18 mouse cellular contexts compared by ENCODE assay signal in genomic region chr1:178575706-178576105, GRCm38 (mm10). TPM values are rescaled to one million over a fixed set of nuclear protein-coding genes. Genes with fewer than 3 reads are reported as not detected.
DNase-seq lines count a peak whose midpoint lies in the region.
"Had no signal": no experiment of that assay in that cellular context is flagged by ENCODE, and none has a peak within 500 bp of the region (broad histone marks: within the 10 kb centered on the region; RNA-seq: fewer than 3 reads in every experiment).

No protein-coding gene starts in this region.

- peak; percentile 66 to 72 for DNase-seq in cerebellum, postnatal 10 days
- no peak for DNase-seq in cerebellum, adult 9-10 months
- DNase-seq in cerebellum, postnatal 14 days = peak; percentile 73 to 79
- no peak for DNase-seq in cerebellum, adult 11-12 months
- peak; percentile 39 to 62 for DNase-seq in cerebellum, postnatal 25 days
- DNase-seq in cerebellum, postnatal 4 days (ENCODE audit: low spot score in 2 of 2) = no peak
- peak; percentile 15 for DNase-seq in brain, adult 2 months (ENCODE audit: low read depth, low spot score)
- DNase-seq in thymus, postnatal 0 days (ENCODE audit: low spot score) = no peak
- DNase-seq: adrenal gland, adult 2 months; adrenal gland, adult 8-10 months; adrenal gland, postnatal 10 days; adrenal gland, postnatal 14 days; adrenal gland, postnatal 25 days; adrenal gland, postnatal 36 days; B cell, adult 2 months; cerebellum, adult 11 months; cerebellum, adult 18-20 months had no signal

RNA-seq across cellular contexts. Expression of gene Kif26b, which starts 46.8 kb away (rescaled TPM):
- 0.01 and 0.07 TPM in 2 replicates for polyA plus RNA-seq in thymus, postnatal 0 days (2015; fragmentation: Nextera tagmentation; extraction: Ambion mirVana)
- polyA plus RNA-seq: activated CD4-positive, CD25-positive, alpha-beta regulatory T cell, adult 4 months had no signal

Comparison
In these comparisons a context has a peak if more than half of its experiments do, and no peak if none do; other contexts are left out.
1. DNase-seq: peak in cerebellum, postnatal 10 days (2 of 2), cerebellum, postnatal 14 days (2 of 2), cerebellum, postnatal 25 days (2 of 2) and brain, adult 2 months (single experiment); none in cerebellum, adult 9-10 months (single experiment), cerebellum, adult 11-12 months (single experiment), cerebellum, postnatal 4 days (0 of 2) and thymus, postnatal 0 days (single experiment).